Mouse (Mus musculus) cerebellum, postnatal 36 days (tissue): ENCODE results near the gene Ttc29.
A peak's percentile ranks its signal among the peaks of the same experiment; 100 is the strongest.

Source experiments
- DNase-seq, 2 experiments: peaks; one replicate each; pipeline ENCODE4 v3.0.0; 2021 to 2022; ENCODE audit warnings: mixed read lengths in 2 of 2

The Ttc29 gene

DNA sequence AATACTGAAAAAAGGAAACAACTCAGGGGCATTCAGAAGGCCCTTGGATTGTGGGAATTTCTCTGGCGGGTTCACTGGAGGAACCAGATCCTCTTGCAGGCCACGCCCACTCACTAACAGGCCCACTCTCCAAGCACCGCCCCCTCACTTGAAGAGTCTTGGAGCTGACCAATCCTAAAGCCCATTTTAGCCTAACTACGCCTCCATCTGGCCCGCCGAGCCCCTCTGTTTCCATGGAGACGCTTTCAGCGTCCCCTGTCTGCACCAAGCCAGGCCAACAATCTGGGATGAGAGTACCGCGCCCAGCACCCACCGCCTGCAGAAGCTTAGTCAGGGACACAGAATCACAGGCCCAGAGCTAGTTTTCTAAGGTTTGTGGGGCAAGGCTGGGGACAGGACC, at the start of gene Ttc29:
TSS of gene Ttc29 (plus strand) at position 224 of the 400 bp plus-strand sequence.
- no peak for DNase-seq

DNA sequence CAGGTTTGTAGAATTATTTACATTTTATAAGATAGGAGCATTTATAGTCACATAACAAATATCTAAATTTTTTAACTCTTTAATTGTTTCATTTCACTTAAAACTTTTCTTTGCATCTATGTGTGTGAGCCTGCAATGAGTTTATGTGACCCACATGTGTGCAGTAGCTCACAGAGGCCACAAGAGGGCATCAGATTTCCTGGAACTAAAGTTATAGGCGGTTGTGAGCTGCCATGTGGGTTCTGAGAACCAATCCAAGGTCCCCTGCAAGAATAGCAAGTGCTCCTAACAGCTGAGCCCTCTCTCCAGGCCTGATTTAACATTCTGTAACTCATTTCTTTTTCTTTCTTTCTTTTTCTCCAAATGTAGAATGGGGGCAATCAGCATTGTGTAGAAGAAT, 41.7 kb upstream of the Ttc29 start:
- DNase-seq = no peak

DNA sequence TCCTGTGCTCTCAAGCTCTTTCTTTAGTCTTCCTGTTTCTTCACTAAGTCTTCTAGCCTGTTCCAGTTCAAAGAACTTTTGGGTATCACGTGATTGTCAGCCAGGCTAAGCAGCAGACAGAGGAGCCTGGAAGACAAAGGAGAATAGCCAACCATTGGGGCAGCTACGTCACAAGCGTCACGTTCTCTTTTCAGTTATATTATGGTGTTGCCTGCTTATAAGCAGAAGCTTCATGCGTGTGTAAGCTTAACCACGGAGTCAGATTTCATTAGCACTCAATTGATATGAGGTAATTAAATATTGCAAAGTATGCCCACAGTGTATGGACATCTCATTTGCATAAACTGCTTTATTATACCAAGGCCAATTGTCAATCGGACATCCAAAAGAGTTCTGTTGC, 30.4 kb upstream of the Ttc29 start:
- DNase-seq = no peak

DNA sequence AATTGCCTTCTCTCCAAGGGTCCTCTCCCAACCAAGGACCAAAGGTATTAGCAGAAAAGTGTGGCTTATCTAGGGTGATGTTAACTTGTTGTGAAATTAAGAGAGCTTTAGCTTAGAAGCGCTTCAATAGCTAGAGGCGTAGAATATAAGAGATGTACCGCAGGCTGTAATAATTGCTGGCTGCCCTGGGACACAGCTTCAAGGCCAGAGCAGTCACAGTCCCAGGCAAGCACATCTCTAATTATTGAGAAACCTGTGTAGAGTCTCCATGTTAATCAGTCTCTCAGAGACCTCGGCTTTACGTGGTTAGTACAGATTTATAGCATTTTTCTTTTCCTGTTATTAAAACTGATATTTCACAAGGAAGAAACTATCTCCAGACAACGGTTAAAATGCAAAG, 29.7 kb upstream of the Ttc29 start:
- no peak for DNase-seq

DNA sequence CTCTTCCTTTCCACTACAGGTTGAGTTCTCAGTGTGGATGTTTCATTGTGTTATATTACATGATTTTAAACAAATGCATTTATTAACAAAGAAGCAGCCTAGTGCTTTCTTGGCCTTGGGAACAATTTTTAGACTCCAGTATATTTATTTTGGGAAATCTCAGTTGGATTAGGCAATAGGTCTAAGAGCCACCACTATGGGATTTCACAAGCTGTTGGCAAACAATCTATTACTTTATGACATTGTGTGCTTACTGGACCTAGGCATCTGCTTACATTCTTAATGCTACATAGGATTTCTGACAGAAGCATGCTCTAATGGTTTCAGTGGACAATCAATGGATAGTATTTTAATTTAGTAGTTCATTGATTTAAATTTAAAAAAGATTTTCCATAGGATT, 26.0 kb upstream of the Ttc29 start:
- DNase-seq = no peak

DNA sequence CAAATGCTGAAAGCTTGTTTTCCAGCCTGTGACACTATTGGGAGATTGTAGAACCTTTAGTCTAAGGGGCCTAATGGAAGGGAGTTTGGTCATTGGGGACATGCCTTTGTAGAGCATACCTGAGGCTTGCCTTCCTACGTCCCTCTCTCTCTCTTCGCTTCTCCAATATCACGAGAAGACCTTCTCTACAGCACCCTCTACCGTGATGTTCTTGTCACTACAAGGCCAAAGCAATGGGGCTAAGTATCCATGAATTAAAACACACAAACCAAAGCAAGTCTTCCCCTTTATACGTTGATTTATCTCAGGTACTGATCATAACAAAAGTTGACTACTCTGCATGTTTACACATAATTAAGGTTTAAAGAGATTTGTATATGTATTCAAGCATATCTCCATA, 8.9 kb upstream of the Ttc29 start:
- DNase-seq = no peak

DNA sequence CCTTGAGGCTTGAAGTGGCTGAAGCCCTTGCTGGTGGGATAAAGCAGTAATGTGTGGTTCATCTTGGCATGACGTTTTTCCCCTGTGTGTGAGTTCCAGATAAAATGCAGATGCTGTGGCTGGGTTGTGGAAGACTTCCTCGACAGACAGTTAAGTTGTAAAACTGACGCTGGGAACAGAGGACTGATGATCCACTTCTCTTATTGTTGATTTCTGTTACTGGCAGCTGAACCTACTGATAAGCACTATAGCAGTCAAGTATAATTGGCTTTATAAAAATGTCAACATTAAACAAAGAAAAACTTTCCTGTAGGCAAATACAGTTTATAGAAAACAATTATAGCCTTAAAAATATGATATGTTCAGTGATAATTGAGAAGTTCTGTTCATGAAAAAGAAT, 2.7 kb upstream of the Ttc29 start:
- no peak for DNase-seq

DNA sequence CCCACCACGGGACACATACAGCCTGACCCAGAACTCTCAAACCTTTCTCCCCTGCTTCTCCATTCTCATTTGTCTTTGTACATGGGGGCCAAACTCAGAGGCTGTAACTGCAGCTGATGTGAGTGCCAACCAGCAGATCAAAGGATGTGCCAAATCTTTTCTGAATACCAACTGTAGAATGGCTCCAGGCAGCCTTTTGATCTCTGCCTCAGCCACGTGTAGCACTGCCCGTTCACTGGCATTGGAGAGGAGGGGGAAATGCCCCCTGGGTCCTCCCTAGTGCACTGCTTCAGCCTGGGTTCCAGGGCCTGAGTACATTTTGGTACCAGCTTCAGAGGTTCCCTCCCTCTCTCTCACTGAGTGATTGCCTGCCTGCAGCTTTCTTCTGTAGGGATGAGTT, 1.5 kb downstream of the Ttc29 start:
- DNase-seq = no peak

DNA sequence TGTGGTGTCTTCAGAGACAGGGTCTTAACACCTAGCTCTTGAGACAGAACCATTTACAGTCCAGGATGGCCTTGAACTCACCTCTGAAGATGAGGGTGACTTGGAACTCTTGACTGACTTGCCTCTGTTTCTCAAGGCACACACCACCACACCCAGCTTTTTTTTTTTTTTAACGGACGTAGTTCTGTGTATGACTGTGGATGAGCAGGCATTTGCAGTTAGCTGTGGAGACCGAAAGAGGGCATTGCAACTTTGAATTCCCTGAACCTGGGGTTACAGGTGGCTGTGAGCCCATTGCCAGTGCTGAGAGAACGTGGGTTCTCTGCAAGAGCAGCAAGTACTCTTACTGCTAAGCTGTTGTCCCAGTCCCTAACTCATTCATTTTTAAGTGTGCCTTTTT, 13.0 kb downstream of the Ttc29 start:
- no peak for DNase-seq

DNA sequence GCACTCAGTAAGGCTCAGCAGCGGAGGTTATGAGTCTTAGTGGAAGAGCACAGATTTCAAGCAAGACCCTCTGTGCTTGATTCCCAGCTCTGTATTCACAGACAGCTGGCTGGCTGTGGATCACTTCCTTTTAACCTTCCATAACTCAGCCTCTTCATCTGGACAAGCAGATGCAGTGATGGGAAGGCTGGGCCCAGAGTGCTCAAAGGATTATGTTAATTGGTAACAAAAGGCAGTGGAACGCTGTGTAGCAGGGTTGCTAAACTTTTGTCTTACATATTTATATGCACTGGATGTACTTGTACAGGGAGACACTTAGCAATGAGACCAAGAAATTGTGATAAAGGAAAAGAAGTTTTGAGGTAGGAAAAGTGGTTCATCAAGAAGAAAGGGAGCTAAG, 17.6 kb downstream of the Ttc29 start:
- DNase-seq = no peak

DNA sequence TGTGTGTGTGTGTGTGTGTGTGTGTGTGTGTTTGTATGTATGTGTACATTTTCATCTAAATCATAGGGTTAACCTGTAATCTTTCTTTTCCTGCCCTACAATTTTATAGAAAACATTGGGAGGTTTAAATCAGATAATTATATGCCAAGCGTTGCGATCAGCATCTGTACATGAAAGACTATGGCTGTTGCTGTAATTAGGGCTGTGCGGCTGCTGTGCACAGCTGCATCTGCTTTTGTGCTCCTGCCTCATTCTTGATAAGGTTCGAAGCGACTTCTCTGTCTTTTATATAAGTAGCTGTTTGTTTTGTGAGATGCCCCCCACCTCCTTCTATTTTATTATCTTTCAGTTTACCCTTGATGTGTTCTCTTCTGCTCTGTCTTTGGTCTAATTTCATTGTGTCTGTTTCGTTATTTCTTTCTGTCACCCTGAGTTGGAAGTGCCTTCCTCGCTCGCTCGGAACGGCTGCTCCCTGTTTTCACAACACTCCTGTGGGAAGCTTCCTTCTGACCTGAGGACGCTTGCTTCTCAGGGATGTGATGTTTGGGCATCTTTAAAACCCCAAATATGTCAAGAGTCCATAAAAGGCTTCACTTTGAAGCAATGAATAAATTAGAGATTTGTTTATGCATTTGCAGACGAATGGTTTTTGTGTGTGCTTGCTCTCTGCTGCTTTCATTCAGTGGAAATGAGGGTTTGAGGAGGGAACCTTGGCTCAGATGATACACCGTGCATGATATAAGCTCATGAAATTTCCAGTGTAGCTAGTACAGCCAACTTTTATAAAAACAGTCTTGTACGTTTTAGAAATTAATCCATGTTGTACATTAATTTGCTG, 20.0 kb downstream of the Ttc29 start:
- no peak for DNase-seq

DNA sequence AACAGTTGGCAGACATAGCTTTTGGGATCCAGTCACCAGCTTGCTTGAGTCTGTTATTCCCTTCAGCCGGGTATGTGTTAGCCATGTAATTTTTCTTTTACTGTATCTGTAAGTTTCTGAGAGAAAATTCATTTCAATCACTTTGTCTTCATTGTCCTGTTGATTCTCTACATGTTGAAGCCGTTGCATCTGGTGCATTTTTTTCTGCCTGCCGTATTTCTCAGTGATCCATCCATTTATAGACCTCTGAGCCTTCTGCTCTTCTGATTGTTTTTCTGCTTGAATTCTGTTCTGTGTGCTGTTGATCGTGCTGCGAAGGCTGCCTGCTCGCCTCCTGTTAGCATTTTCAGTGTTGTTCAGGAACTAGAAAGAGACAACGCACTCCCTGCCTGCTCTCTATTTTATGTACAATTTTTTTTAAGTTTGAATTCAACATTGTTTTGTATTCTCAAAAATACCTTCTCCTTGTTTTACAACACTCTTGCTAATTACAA, 20.7 kb downstream of the Ttc29 start:
- peak in 1 of 2 experiments; percentile 7 for DNase-seq

DNA sequence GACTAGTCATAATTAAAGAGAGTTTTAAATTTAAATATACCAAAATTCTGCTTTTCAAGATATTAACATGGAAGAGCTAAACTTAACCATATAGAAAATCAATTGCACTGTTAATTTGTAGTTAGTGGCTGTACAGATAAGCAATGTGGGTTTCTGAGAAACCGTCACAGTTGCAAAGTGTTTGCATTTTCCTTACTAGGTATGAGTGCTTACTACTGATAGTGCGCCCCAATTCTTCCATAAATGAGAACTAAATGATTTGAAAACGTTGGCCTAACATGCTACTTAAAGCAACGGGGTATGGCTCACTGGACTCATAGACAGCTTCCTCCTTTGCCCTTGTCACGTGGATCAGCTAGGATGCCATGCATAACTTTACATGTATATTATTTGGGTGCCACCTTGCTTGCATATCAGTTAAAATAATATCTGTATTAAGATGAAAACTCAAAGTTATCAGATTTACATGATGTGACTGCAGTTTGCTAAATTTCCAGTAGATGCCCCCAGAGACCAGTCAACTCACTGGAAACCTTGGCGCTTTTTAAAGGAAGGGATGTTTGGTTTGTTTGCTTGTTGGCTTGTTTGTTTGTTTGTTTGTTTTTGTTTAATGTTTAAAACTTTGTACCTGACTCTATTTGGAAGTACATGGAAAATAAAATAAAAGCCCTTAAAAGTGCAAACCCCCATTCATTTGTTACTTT, 25.0 kb downstream of the Ttc29 start:
- DNase-seq = peak in 1 of 2 experiments; percentile 21

DNA sequence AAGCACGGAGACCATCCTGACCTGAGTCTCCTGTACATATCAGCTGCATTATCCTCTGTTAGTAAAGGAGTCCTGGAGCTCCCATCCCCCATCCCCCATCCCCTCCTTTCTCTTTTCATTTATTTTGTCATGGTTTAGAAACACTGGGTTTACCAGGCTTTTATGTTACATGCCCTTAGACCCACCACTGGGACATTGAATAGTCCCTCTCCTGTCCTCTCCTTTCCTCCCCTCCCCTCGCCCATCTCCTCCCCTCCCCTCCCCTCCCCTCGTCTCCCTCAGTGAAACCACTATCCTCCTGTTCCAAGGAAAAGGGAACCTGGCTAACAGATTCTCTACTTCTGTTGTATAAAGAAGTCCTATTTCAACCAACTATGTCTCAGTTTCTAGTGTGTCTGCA, 38.0 kb downstream of the Ttc29 start:
- DNase-seq = no peak

DNA sequence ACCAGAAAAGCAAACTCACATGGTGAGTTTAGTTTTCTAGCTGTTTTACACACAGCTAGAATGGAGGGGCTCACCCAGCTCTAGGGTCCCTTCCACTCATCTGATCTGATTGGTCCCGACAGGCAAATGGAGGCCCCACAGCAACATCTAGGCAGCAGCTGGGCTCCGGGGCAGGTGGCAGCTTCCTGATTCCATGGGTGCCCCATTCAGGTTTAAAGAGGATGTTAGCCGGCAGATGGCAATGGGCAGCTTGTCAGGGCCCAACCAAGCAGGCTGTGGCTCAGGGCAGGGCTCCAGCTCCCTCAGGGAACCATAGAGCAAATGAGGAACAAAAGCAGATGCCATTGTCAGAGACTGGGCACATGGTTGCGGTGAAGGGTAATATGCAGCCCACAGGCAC, 41.3 kb downstream of the Ttc29 start:
- DNase-seq = peak; percentile 53 to 62

DNA sequence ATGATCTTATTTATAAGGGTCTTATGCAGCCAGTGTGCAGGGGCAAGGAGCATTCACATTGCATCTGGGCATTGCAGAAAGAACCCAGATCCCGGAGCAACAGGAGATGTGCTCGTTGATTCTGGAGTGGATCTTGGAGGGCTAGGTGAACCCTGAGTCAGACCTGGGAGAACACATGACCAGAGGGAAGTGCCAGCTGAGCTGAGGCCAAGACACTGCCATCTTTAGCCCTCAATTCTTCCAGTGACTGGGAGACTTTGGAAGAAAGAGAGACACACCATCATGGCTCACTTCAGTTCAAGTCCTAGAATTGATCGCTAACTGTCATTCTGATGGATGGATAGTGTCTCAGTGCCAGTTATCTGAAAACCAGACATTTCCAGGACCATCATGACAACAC, 41.9 kb downstream of the Ttc29 start:
- no peak for DNase-seq

DNA sequence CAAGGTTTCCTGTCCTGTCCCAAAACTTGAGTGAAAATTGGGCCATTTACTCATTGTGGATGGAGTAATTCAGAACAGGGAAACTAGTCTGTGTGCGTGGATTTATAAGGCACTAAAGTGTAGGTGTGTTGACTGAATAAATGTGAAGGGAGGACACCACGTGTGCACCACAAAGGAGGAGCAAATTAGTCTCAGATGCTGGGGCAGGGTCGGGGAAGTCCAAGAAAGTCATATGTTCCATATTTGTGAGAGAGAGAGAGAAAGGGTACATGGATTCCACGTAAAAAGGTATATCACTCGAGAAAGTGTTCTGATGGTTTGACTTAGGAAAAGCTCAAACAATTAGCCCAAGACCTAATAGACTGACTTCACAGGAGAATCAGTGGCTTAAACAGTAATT, 52.4 kb downstream of the Ttc29 start:
- DNase-seq = no peak

DNA sequence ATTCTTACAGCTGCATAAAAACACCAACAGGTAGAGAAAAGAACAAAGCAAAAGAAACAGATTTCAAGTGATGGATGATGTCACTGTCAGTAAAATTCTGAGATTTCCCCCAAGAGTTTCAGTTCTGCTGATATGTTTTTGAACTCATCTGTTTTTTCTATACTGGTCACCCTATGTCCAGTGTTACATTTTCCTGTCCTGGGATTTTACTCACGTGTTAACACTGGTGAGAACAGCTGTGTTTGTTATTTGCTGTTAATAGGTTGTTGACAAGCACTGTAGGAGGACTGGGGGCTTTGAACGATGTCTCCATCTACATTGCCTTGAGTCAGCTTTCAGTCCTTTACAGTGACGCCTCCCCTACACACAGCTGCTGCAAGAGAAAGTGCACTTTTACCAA, 53.1 kb downstream of the Ttc29 start:
- DNase-seq = no peak

DNA sequence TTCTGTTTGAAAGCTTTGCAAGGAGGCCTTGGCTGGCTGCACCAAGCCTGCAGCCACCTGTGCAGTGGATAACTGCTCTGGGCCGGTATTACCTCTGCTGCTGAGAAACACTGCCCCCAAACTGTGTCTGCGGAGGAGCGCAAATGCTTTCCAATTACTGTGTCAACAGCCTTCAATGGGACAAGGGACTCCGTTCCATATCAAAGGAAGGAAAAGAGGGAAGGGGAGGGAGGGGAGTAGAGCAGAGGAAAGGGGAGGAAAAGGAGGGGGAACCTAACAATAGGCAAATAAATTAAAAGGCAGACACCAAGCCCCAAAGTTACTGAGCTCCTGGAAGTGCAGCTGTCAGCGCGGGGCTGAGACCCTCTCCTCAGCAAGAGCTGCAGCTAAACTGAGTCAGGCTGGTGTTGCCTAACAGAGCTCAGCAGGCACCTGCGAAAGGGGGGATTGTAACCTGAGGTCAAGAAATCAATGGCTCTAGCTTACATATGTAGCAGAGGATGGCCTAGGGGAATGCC, 54.9 kb downstream of the Ttc29 start:
- no peak for DNase-seq

DNA sequence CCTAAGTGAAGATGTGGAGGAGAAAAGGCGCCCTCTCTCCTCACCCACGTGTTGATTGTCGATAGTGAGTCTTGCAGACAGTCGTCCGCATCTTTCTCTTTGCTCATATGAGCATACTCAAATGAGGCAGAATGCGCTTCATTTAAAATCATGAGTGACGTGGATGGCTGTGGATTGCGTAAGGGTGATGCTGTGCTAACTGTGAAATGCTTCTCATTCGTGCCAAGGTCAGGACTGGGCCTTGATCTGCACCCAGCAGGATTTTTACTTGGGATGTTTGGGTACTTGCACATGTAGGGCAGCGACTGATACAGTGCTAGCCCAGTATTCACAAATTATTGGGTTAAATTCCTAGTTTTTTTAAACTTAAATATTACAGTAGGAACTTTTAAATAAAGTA, 56.2 kb downstream of the Ttc29 start:
- no peak for DNase-seq

DNA sequence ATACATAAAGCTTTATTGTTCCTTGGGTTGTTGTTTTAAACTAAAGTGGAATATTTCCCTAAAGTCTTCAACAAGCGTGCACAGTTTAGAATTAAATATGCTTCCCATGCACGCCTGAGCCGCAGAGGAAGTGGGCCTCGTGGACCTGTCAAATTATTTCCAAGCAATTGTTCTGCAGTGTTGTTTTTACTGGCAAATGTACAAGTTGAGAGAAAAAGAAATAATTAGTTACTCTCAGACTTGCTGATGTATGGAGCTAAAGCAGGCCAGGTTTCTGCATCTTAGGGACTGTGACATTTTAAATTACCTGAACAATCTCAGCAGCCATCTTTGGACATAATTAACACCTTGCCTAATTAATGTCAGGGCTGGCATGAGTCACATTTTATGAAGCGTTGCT, 58.3 kb downstream of the Ttc29 start:
- DNase-seq = no peak

DNA sequence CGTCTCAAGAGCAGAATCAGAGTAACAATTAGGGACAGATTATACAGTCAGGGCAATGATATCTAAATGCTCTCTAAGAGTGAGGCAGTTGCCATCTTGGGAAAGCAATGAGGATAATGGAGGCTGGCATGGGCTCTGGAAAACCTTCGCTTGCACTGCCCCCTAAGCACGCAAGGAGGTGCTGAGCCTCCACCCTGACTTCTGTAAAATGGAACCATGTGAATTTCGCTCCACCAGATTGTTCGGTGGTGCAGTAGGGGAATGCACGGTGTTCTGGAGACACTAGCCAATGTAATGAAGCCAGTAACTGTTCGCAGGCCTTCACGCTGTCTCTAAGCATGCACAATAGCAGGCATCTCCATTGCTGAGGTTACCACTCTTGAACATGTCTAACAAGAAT, 63.0 kb downstream of the Ttc29 start:
- no peak for DNase-seq

DNA sequence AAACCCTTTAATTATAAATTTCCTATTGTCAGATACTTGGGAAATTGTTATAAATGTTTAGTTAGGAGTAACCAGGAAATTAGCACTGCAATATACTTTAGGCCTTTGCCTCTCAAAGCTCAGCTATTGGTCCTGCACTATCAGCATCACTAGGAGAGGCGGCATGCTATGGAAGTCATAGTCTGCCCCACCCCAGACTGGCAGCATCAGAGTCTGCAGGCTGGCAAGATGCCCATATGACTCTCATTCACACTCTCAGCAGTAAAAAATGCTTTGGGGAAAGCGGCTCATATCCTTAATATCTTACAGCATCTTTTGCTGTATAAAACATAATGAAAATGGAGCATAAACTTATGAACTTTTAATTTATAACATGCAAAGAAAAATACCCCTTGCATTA, 64.3 kb downstream of the Ttc29 start:
- no peak for DNase-seq

DNA sequence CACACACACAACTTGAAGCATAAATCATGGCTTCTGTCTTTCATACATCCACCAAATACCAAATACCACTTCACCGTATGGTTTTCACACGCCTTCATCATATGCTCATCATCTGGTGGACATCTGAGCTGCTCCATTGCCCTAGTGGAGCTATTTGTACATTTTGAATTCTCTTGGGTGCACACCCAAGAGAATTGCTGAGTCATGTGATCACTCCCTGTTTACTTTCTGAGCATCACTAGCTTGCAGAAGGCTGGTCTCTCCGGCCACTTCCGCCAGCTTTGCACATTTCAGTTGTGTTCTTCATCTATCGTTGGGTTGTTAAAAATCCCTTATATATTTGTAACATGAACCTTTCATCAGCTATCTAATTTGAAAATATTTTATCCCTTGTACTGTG, 65.5 kb downstream of the Ttc29 start:
- no peak for DNase-seq
